ENCODE assay signal across 18 mouse cellular contexts in genomic region chr3:99049305-99049704, GRCm38 (mm10).
DNase-seq lines count a peak whose midpoint lies in the region; ATAC-seq and TF ChIP-seq lines count a peak whose summit lies in the region.
"Had no signal": no experiment of that assay in that cellular context is flagged by ENCODE, and none has a peak within 500 bp of the region (broad histone marks: within the 10 kb centered on the region; RNA-seq: fewer than 3 reads in every experiment).

No protein-coding gene starts in this region.

- ATAC-seq in kidney, postnatal 0 days (replicated peaks; ENCODE audit: low FRiP score, low read depth), result no peak
- ATAC-seq in kidney, embryonic 16.5 days (ENCODE audit: low FRiP score, low TSS enrichment), result no peak
- ATAC-seq: forebrain, postnatal 0 days; lung, postnatal 0 days had no signal

- DNase-seq in adrenal gland, postnatal 36 days, result peak; percentile 5 to 13
- DNase-seq in adrenal gland, postnatal 10 days, result no peak
- DNase-seq in kidney, postnatal 0 days (ENCODE audit: low spot score), result no peak
- DNase-seq in retina, embryonic 14.5 days (ENCODE audit: low spot score), result peak; percentile 2
- no peak for DNase-seq in retina, postnatal 1 day
- peak; percentile 4 to 10 for DNase-seq in kidney, postnatal 4 days
- no peak for DNase-seq in urinary bladder, postnatal 14 days (ENCODE audit: low spot score)
- DNase-seq: adrenal gland, adult 2 months; forebrain, postnatal 0 days; heart, postnatal 10 days; layer of hippocampus, postnatal 36 days; thymus, postnatal 25 days had no signal

- TF ChIP-seq CTCF in kidney, postnatal 0 days (IDR thresholded peaks at IDR 0.05; ENCODE audit: low read depth), result peak; percentile 41

- H3K36me3 ChIP-seq in kidney, postnatal 0 days (ENCODE audit: insufficient read depth, low read length), result no peaks in the 10 kb centered on the region
- H3K36me3 ChIP-seq in kidney, embryonic 16.5 days (ENCODE audit: insufficient read depth, low read length), result no peaks in the 10 kb centered on the region
- H3K36me3 ChIP-seq: embryonic facial prominence, embryonic 10.5 days; hindbrain, embryonic 13.5 days; limb, embryonic 13.5 days; neural tube, embryonic 13.5 days had no signal

- H3K9ac ChIP-seq in kidney, postnatal 0 days (ENCODE audit: low read depth, low read length), result no peak overlapping the region
- H3K9ac ChIP-seq in kidney, embryonic 16.5 days (replicated peaks; ENCODE audit: low read length), result no peak overlapping the region
- H3K9ac ChIP-seq: forebrain, postnatal 0 days; hindbrain, embryonic 13.5 days; limb, embryonic 13.5 days; neural tube, embryonic 13.5 days had no signal

- no peak overlapping the region for H3K4me3 ChIP-seq in kidney, postnatal 0 days (replicated peaks; ENCODE audit: low read depth, low read length)
- no peak overlapping the region for H3K4me3 ChIP-seq in kidney, embryonic 16.5 days (ENCODE audit: low read length)
- H3K4me3 ChIP-seq: embryonic facial prominence, embryonic 10.5 days; hindbrain, embryonic 13.5 days; limb, embryonic 13.5 days; neural tube, embryonic 13.5 days had no signal

- no peak overlapping the region for H3K27ac ChIP-seq in kidney, postnatal 0 days
- no peak overlapping the region for H3K27ac ChIP-seq in kidney, embryonic 16.5 days (ENCODE audit: low read length)
- H3K27ac ChIP-seq: embryonic facial prominence, embryonic 10.5 days; hindbrain, embryonic 13.5 days; limb, embryonic 13.5 days; neural tube, embryonic 13.5 days had no signal

- WGBS in kidney, postnatal 0 days, result 58% methylated on average over 2 of the region's 2 CpGs
- 60% methylated on average over 2 of the region's 2 CpGs for WGBS in kidney, embryonic 16.5 days

- H3K4me2 ChIP-seq in kidney, postnatal 0 days (ENCODE audit: low read length), result no peak overlapping the region
- no peak overlapping the region for H3K4me2 ChIP-seq in kidney, embryonic 16.5 days (replicated peaks; ENCODE audit: low read depth, low read length)
- H3K4me2 ChIP-seq: hindbrain, embryonic 13.5 days; limb, embryonic 13.5 days; neural tube, embryonic 13.5 days had no signal

- H3K4me1 ChIP-seq in kidney, postnatal 0 days (replicated peaks; ENCODE audit: insufficient read depth, low read length), result no peaks in the 10 kb centered on the region
- H3K4me1 ChIP-seq in kidney, embryonic 16.5 days (ENCODE audit: insufficient read depth, low read length), result no peaks in the 10 kb centered on the region
- H3K4me1 ChIP-seq: hindbrain, embryonic 13.5 days; neural tube, embryonic 13.5 days had no signal

- H3K27me3 ChIP-seq in kidney, postnatal 0 days (ENCODE audit: insufficient read depth, low read length), result no peaks in the 10 kb centered on the region
- H3K27me3 ChIP-seq in kidney, embryonic 16.5 days (ENCODE audit: insufficient read depth, low read length), result no peaks in the 10 kb centered on the region
- H3K27me3 ChIP-seq: hindbrain, embryonic 13.5 days; limb, embryonic 13.5 days; neural tube, embryonic 13.5 days had no signal

- no peaks in the 10 kb centered on the region for H3K9me3 ChIP-seq in kidney, postnatal 0 days (replicated peaks; ENCODE audit: low read length)
- H3K9me3 ChIP-seq in kidney, embryonic 16.5 days (ENCODE audit: low read length), result no peaks in the 10 kb centered on the region
- H3K9me3 ChIP-seq: embryonic facial prominence, embryonic 10.5 days; hindbrain, embryonic 13.5 days; limb, embryonic 13.5 days; neural tube, embryonic 13.5 days had no signal

Comparison
In these comparisons a context has a peak if more than half of its experiments do, and no peak if none do; other contexts are left out.
1. DNase-seq: peak in adrenal gland, postnatal 36 days (2 of 2), retina, embryonic 14.5 days (single experiment) and kidney, postnatal 4 days (2 of 2); none in adrenal gland, postnatal 10 days (single experiment), kidney, postnatal 0 days (single experiment), retina, postnatal 1 day (single experiment) and urinary bladder, postnatal 14 days (single experiment).